Mouse (Mus musculus): ENCODE measurements around the gene Gins3.

DNA sequence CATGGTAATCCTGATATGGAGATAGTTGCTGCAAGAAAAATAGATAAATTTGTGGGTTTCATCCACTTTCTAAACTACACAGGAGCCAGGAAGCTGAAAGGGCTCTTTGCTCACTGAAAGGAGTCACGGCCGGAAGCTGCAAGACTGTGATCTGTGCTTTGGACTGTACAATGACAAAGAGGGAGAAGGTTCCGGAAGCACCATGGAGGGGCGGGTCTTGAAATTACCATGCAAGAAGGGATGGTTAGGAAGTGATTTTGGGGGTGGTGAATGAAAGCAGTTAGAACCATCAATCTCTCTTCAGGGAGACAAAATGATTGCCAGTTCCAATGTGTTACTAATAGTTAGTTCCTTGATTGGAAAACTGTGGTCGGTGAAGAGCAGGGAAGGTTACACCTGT is 23.8 kb upstream of the Gins3 start:
- TF ChIP-seq ZNF384 (IDR thresholded peaks at IDR 0.05; ENCODE audit: low read depth, low read length): no peak
- TF ChIP-seq HCFC1 (IDR thresholded peaks at IDR 0.05; ENCODE audit: borderline replicate concordance, insufficient read depth, low read length): no peak
- no peak for TF ChIP-seq MAFK (IDR thresholded peaks at IDR 0.05; ENCODE audit: insufficient read depth, low read depth, low read length)

All from ES-E14 (cell line).